Mouse (Mus musculus): ENCODE measurements around the gene Flg. TPM values are rescaled to one million over a fixed set of nuclear protein-coding genes. Genes with fewer than 3 reads are reported as not detected.

Flg gene
- not detected in 2 replicates for polyA plus RNA-seq (2014; fragmentation: Nextera tagmentation; extraction: Ambion mirVana)

GRCm38 (mm10) chr3:93273223-93273622 lies at the start of gene Flg:
Gene Flg, plus strand, starts transcription at chr3:93273523.
- Histone ChIP-seq H3K9me3 (ENCODE audit: control insufficient read depth, low read length) (no peaks in the 10 kb centered on the region), H3K9ac (ENCODE audit: low read depth, low read length) (no peak within 1 kb of the TSS), H3K27me3 (ENCODE audit: control insufficient read depth, insufficient read depth, low read length) (no peaks in the 10 kb centered on the region), H3K4me2 (replicated peaks; ENCODE audit: low read depth, low read length) (no peak within 1 kb of the TSS), H3K36me3 (ENCODE audit: control insufficient read depth, insufficient read depth, low read length) (no peaks in the 10 kb centered on the region), H3K27ac (ENCODE audit: low read depth, low read length) (no peak within 1 kb of the TSS), H3K4me1 (replicated peaks; ENCODE audit: control insufficient read depth, insufficient read depth, low read length) (no peaks in the 10 kb centered on the region), H3K4me3 (ENCODE audit: low read depth, low read length) (no peak within 1 kb of the TSS)
- DNase-seq (ENCODE audit: low spot score) (no peak), ATAC-seq (ENCODE audit: low FRiP score) (no peak)
- WGBS: 96% methylated on average over 2 of the region's 2 CpGs

GRCm38 (mm10) chr3:93297542-93297941 lies 24.2 kb downstream of the Flg start:
- no peaks in the 10 kb centered on the region for H3K36me3 ChIP-seq (ENCODE audit: control insufficient read depth, insufficient read depth, low read length)
- WGBS: 81% methylated on average over 2 of the region's 2 CpGs
- ATAC-seq (ENCODE audit: low FRiP score) (no peak), DNase-seq (ENCODE audit: low spot score) (no peak)
- H3K9me3 ChIP-seq (ENCODE audit: control insufficient read depth, low read length): no peaks in the 10 kb centered on the region
- no peak overlapping the region for H3K4me3 ChIP-seq (ENCODE audit: low read depth, low read length)
- H3K27ac ChIP-seq (ENCODE audit: low read depth, low read length): no peak overlapping the region
- no peak overlapping the region for H3K9ac ChIP-seq (ENCODE audit: low read depth, low read length)
- H3K27me3 ChIP-seq (ENCODE audit: control insufficient read depth, insufficient read depth, low read length): no peaks in the 10 kb centered on the region
- H3K4me2 ChIP-seq (replicated peaks; ENCODE audit: low read depth, low read length): no peak overlapping the region
- H3K4me1 ChIP-seq (replicated peaks; ENCODE audit: control insufficient read depth, insufficient read depth, low read length): no peaks in the 10 kb centered on the region

- DNase-seq (ENCODE audit: low spot score) (no peak), ATAC-seq (ENCODE audit: low FRiP score) (no peak)
- Histone ChIP-seq H3K27ac (ENCODE audit: low read depth, low read length) (no peak overlapping the region), H3K4me2 (replicated peaks; ENCODE audit: low read depth, low read length) (no peak overlapping the region), H3K9ac (ENCODE audit: low read depth, low read length) (no peak overlapping the region), H3K36me3 (ENCODE audit: control insufficient read depth, insufficient read depth, low read length) (no peaks in the 10 kb centered on the region), H3K4me1 (replicated peaks; ENCODE audit: control insufficient read depth, insufficient read depth, low read length) (no peaks in the 10 kb centered on the region), H3K4me3 (ENCODE audit: low read depth, low read length) (no peak overlapping the region), H3K9me3 (ENCODE audit: control insufficient read depth, low read length) (no peaks in the 10 kb centered on the region), H3K27me3 (ENCODE audit: control insufficient read depth, insufficient read depth, low read length) (no peaks in the 10 kb centered on the region)
- 87% methylated on average over 6 of the region's 6 CpGs for whole genome bisulfite sequencing
Measured at GRCm38 (mm10) chr3:93299832-93300231, 26.5 kb downstream of the Flg start.

GRCm38 (mm10) chr3:93301896-93302295 lies 28.6 kb downstream of the Flg start:
- Histone ChIP-seq H3K27ac (ENCODE audit: low read depth, low read length) (no peak overlapping the region), H3K36me3 (ENCODE audit: control insufficient read depth, insufficient read depth, low read length) (no peaks in the 10 kb centered on the region), H3K4me3 (ENCODE audit: low read depth, low read length) (no peak overlapping the region), H3K27me3 (ENCODE audit: control insufficient read depth, insufficient read depth, low read length) (no peaks in the 10 kb centered on the region), H3K4me2 (replicated peaks; ENCODE audit: low read depth, low read length) (no peak overlapping the region), H3K9me3 (ENCODE audit: control insufficient read depth, low read length) (no peaks in the 10 kb centered on the region), H3K9ac (ENCODE audit: low read depth, low read length) (no peak overlapping the region), H3K4me1 (replicated peaks; ENCODE audit: control insufficient read depth, insufficient read depth, low read length) (no peaks in the 10 kb centered on the region)
- DNase-seq (ENCODE audit: low spot score): no peak
- 82% methylated on average over 3 of the region's 3 CpGs for WGBS
- ATAC-seq (ENCODE audit: low FRiP score): no peak

- H3K9me3 ChIP-seq (ENCODE audit: control insufficient read depth, low read length): no peaks in the 10 kb centered on the region
- H3K36me3 ChIP-seq (ENCODE audit: control insufficient read depth, insufficient read depth, low read length): no peaks in the 10 kb centered on the region
- WGBS: 74% methylated on average over 2 of the region's 2 CpGs
- H3K4me2 ChIP-seq (replicated peaks; ENCODE audit: low read depth, low read length): no peak overlapping the region
- DNase-seq (ENCODE audit: low spot score): no peak
- no peak for ATAC-seq (ENCODE audit: low FRiP score)
- no peak overlapping the region for H3K9ac ChIP-seq (ENCODE audit: low read depth, low read length)
- H3K4me1 ChIP-seq (replicated peaks; ENCODE audit: control insufficient read depth, insufficient read depth, low read length): no peaks in the 10 kb centered on the region
- no peak overlapping the region for H3K4me3 ChIP-seq (ENCODE audit: low read depth, low read length)
- H3K27me3 ChIP-seq (ENCODE audit: control insufficient read depth, insufficient read depth, low read length): no peaks in the 10 kb centered on the region
- no peak overlapping the region for H3K27ac ChIP-seq (ENCODE audit: low read depth, low read length)
Measured at GRCm38 (mm10) chr3:93306142-93306541, 32.8 kb downstream of the Flg start.

- no peak for ATAC-seq (ENCODE audit: low FRiP score)
- no peak overlapping the region for H3K27ac ChIP-seq (ENCODE audit: low read depth, low read length)
- 75% methylated on average over 3 of the region's 3 CpGs for WGBS
Measured at GRCm38 (mm10) chr3:93311371-93311770, 38.0 kb downstream of the Flg start.

GRCm38 (mm10) chr3:93314388-93314787 lies 41.1 kb downstream of the Flg start:
- H3K4me1 ChIP-seq (replicated peaks; ENCODE audit: control insufficient read depth, insufficient read depth, low read length): no peaks in the 10 kb centered on the region
- H3K9ac ChIP-seq (ENCODE audit: low read depth, low read length): no peak overlapping the region
- no peak for ATAC-seq (ENCODE audit: low FRiP score)
- H3K9me3 ChIP-seq (ENCODE audit: control insufficient read depth, low read length): no peaks in the 10 kb centered on the region
- no peaks in the 10 kb centered on the region for H3K27me3 ChIP-seq (ENCODE audit: control insufficient read depth, insufficient read depth, low read length)
- 100% methylated on average over 1 of the region's 1 CpGs for WGBS
- no peaks in the 10 kb centered on the region for H3K36me3 ChIP-seq (ENCODE audit: control insufficient read depth, insufficient read depth, low read length)
- no peak overlapping the region for H3K4me2 ChIP-seq (replicated peaks; ENCODE audit: low read depth, low read length)
- no peak overlapping the region for H3K4me3 ChIP-seq (ENCODE audit: low read depth, low read length)
- DNase-seq (ENCODE audit: low spot score): no peak
- H3K27ac ChIP-seq (ENCODE audit: low read depth, low read length): no peak overlapping the region

More at GRCm38 (mm10) chr3:93311371-93311770, 38.0 kb downstream of the Flg start:
- no peak overlapping the region for H3K9ac ChIP-seq (ENCODE audit: low read depth, low read length)
- H3K4me3 ChIP-seq (ENCODE audit: low read depth, low read length): no peak overlapping the region
- H3K4me1 ChIP-seq (replicated peaks; ENCODE audit: control insufficient read depth, insufficient read depth, low read length): no peaks in the 10 kb centered on the region
- no peak for DNase-seq (ENCODE audit: low spot score)
- no peaks in the 10 kb centered on the region for H3K9me3 ChIP-seq (ENCODE audit: control insufficient read depth, low read length)
- no peaks in the 10 kb centered on the region for H3K27me3 ChIP-seq (ENCODE audit: control insufficient read depth, insufficient read depth, low read length)
- H3K4me2 ChIP-seq (replicated peaks; ENCODE audit: low read depth, low read length): no peak overlapping the region
- no peaks in the 10 kb centered on the region for H3K36me3 ChIP-seq (ENCODE audit: control insufficient read depth, insufficient read depth, low read length)

- H3K4me3 ChIP-seq (ENCODE audit: low read depth, low read length): no peak within 1 kb of the TSS
- H3K9me3 ChIP-seq (ENCODE audit: control insufficient read depth, low read length): no peaks in the 10 kb centered on the region
- H3K36me3 ChIP-seq (ENCODE audit: control insufficient read depth, insufficient read depth, low read length): no peaks in the 10 kb centered on the region
- DNase-seq (ENCODE audit: low spot score) (no peak), ATAC-seq (ENCODE audit: low FRiP score) (no peak)
- WGBS: 86% methylated on average over 2 of the region's 2 CpGs
- no peak within 1 kb of the TSS for H3K9ac ChIP-seq (ENCODE audit: low read depth, low read length)
- no peaks in the 10 kb centered on the region for H3K27me3 ChIP-seq (ENCODE audit: control insufficient read depth, insufficient read depth, low read length)
- no peaks in the 10 kb centered on the region for H3K4me1 ChIP-seq (replicated peaks; ENCODE audit: control insufficient read depth, insufficient read depth, low read length)
- no peak within 1 kb of the TSS for H3K27ac ChIP-seq (ENCODE audit: low read depth, low read length)
- H3K4me2 ChIP-seq (replicated peaks; ENCODE audit: low read depth, low read length): no peak within 1 kb of the TSS
Measured at GRCm38 (mm10) chr3:93319449-93319848, 46.1 kb downstream of the Flg start, which contains the start of gene Hrnr. Gene Hrnr, plus strand, starts transcription at chr3:93319749.

GRCm38 (mm10) chr3:93337749-93338148 lies 64.4 kb downstream of the Flg start:
- Histone ChIP-seq H3K27me3 (ENCODE audit: control insufficient read depth, insufficient read depth, low read length) (no peaks in the 10 kb centered on the region), H3K9me3 (ENCODE audit: control insufficient read depth, low read length) (no peaks in the 10 kb centered on the region), H3K27ac (ENCODE audit: low read depth, low read length) (no peak overlapping the region), H3K4me3 (ENCODE audit: low read depth, low read length) (no peak overlapping the region), H3K4me2 (replicated peaks; ENCODE audit: low read depth, low read length) (no peak overlapping the region), H3K36me3 (ENCODE audit: control insufficient read depth, insufficient read depth, low read length) (no peaks in the 10 kb centered on the region), H3K4me1 (replicated peaks; ENCODE audit: control insufficient read depth, insufficient read depth, low read length) (no peaks in the 10 kb centered on the region), H3K9ac (ENCODE audit: low read depth, low read length) (no peak overlapping the region)
- no peak for DNase-seq (ENCODE audit: low spot score)
- ATAC-seq (ENCODE audit: low FRiP score): no peak
